Mouse (Mus musculus): ENCODE measurements around the gene Ptger1. TPM values are rescaled to one million over a fixed set of nuclear protein-coding genes. Genes with fewer than 3 reads are reported as not detected.

The Ptger1 gene
- polyA plus RNA-seq, 1 experiment from 2014 or later: 1.00 TPM

DNA sequence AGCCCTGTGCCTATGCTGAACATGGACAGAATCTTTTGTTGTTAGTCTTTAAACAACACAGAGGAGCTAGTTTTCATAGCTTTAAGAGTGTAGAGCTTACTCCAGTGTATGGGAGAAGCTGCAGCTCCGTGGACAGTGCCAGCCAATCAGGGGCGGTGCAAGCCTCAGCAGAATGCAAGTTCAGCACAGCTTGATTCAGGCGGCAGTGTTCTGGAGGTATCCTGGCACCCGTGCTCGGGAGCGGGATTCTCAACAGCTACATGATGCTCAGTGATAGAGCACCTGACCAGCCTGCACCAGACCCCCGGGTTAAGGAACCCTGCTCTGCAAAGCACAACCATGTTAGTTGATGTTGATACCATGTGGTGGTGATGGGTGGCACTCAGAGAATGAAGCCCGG lies 5.9 kb upstream of the Ptger1 start:
- Histone ChIP-seq H3K36me3 (no peaks in the 10 kb centered on the region), H3K9ac (replicated peaks) (peak overlapping the region; percentile 0; the same call in 1 of the 2 replicates), H3K4me1 (peaks cover 42% of the 10 kb centered on the region), H3K4me3 (replicated peaks) (no peak overlapping the region), H3K9me3 (replicated peaks) (no peaks in the 10 kb centered on the region), H3K4me2 (peak overlapping the region; percentile 29), H3K27me3 (replicated peaks) (no peaks in the 10 kb centered on the region), H3K27ac (replicated peaks) (peak overlapping the region; percentile 37)
- 7% methylated on average over 8 of the region's 8 CpGs for WGBS
- peak; percentile 47; the same call in 1 of the 2 replicates for ATAC-seq (ENCODE audit: low FRiP score)

DNA sequence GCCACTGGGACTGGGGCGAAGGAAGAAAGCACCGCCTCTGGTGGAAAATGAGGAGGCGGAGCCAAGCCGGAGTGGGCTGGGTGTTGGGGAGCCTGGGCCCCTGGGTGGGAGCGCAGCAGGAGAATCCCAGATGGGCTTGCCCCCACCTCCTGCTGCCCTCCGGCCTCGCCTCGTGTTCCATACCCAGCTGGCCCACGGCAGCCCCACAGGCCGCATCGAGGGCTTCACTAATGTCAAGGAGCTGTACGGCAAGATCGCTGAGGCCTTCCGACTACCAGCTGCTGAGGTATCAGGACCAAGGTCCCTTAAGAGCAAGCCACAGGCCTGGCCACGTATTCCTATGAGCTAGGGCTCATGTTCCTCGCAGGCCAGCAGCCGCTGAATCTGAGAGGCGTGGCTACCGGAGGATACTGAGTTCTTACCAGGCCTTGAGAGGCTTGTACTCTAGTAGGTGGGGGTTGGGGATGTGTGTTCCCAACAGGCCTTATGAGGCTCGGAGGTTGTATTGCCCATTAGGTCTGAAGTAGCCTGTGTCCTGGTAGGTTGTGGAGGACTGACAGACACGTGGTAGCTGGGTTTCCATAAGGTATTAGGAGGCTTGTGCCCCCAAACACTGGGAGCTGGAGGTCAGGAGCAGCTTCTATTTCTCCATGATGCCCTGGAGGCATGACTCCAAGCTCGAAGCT lies 5.3 kb upstream of the Ptger1 start:
- Histone ChIP-seq H3K36me3 (no peaks in the 10 kb centered on the region), H3K27ac (replicated peaks) (0 out of 2 replicates have a peak overlapping the region, but pooled peaks have one; percentile 37), H3K4me1 (peaks cover 45% of the 10 kb centered on the region), H3K27me3 (replicated peaks) (no peaks in the 10 kb centered on the region), H3K4me2 (peak overlapping the region; percentile 29), H3K9me3 (replicated peaks) (no peaks in the 10 kb centered on the region), H3K9ac (replicated peaks) (peak overlapping the region; percentile 0; the same call in 1 of the 2 replicates), H3K4me3 (replicated peaks) (no peak overlapping the region)
- no peak for ATAC-seq (ENCODE audit: low FRiP score)
- 22% methylated on average over 22 of the region's 22 CpGs for WGBS

DNA sequence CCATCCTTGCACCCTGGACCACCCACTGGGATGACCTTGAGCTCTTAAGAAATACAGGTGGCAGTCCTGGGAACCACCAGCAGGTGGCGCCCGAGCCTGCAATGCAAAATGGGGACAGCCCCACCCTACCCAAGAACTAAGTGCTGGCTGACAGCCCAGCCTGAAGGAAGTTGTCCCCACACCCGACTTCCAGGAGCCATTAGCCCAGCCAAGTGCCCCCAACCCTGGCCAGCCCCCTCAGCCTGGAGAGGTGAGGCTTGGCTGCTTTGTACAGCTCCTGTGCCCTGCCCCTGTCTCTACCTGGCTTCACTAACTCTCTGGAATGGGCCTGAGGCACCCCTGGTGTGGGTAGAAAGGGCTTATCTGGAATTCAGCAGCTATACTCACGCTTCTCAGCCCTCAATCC lies 4.1 kb upstream of the Ptger1 start:
- H3K27me3 ChIP-seq (replicated peaks): no peaks in the 10 kb centered on the region
- WGBS: 11% methylated on average over 4 of the region's 4 CpGs
- ATAC-seq (ENCODE audit: low FRiP score): 0 out of 2 replicates have a peak, but pooled peaks have one; percentile 26
- no peaks in the 10 kb centered on the region for H3K36me3 ChIP-seq
- 0 out of 2 replicates have a peak overlapping the region, but pooled peaks have one; percentile 6 for H3K9ac ChIP-seq (replicated peaks)
- H3K4me3 ChIP-seq (replicated peaks): no peak overlapping the region
- H3K4me2 ChIP-seq: 0 out of 2 replicates have a peak overlapping the region, but pooled peaks have one; percentile 3
- no peaks in the 10 kb centered on the region for H3K9me3 ChIP-seq (replicated peaks)
- H3K4me1 ChIP-seq: peaks cover 58% of the 10 kb centered on the region
- H3K27ac ChIP-seq (replicated peaks): peak overlapping the region; percentile 41; the same call in 1 of the 2 replicates

DNA sequence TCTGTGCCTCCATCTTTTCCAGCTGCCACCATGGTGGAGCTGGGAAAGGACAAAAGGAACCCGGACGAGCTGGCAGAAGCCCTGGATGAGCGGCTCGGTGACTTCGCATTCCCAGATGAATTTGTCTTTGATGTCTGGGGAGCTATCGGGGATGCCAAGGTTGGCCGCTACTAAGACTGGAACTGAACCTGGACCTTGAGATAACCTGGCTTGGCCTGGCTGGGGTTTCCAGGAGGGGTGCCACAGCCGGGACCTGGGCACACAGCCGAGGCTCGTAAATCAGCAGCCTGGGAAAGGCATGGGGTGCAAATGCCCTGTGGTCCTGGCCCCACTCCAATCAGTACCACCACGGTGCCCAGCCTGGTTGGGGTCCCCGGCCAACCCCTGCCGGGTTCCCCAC lies 2.4 kb upstream of the Ptger1 start:
- Histone ChIP-seq H3K4me1 (peaks cover 71% of the 10 kb centered on the region), H3K4me2 (no peak overlapping the region), H3K4me3 (replicated peaks) (no peak overlapping the region), H3K27me3 (replicated peaks) (no peaks in the 10 kb centered on the region), H3K9me3 (replicated peaks) (no peaks in the 10 kb centered on the region), H3K36me3 (peaks cover under 1% of the 10 kb centered on the region; the same call in 1 of the 2 replicates), H3K9ac (replicated peaks) (no peak overlapping the region), H3K27ac (replicated peaks) (no peak overlapping the region)
- WGBS: 82% methylated on average over 13 of the region's 13 CpGs
- ATAC-seq (ENCODE audit: low FRiP score): no peak

DNA sequence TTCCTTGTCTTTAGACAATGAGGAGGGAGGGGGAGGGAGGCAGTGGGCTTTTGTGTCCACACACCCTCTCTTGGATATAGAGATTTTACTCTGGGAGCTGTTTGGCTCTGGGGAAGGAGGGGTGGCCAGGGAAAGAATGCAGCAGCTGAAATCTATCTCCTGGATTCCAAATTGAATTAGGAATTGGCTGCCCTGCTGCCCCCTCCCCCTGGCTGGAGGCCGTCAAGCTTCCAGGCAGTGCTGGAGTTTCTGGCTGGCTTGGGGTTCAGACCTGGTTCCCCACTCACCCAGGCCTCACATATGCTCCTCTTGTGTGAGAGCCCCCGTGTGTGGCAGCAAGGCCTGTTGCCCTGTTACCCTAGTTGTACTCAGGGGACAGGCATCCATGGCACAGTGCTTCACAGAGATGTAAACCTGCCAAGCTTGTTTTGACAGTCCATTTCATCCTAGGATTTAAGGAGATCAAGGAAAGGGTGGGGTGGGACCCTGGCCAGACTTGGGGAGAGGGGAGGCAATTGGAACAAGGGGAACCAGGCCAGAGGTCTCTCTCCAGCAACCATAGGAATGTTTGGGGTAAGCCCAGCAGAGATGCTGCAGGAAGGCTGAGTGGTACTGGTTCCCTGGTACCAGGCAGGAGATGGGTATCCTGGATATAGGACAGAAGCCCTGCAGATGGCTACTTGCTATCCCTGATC lies 1.4 kb upstream of the Ptger1 start:
- Histone ChIP-seq H3K4me3 (replicated peaks) (no peak overlapping the region), H3K27ac (replicated peaks) (0 out of 2 replicates have a peak overlapping the region, but pooled peaks have one; percentile 9), H3K27me3 (replicated peaks) (no peaks in the 10 kb centered on the region), H3K36me3 (peaks cover 10% of the 10 kb centered on the region), H3K9ac (replicated peaks) (no peak overlapping the region), H3K9me3 (replicated peaks) (no peaks in the 10 kb centered on the region), H3K4me2 (no peak overlapping the region), H3K4me1 (peaks cover 67% of the 10 kb centered on the region)
- WGBS: 38% methylated on average over 2 of the region's 2 CpGs
- no peak for ATAC-seq (ENCODE audit: low FRiP score)

DNA sequence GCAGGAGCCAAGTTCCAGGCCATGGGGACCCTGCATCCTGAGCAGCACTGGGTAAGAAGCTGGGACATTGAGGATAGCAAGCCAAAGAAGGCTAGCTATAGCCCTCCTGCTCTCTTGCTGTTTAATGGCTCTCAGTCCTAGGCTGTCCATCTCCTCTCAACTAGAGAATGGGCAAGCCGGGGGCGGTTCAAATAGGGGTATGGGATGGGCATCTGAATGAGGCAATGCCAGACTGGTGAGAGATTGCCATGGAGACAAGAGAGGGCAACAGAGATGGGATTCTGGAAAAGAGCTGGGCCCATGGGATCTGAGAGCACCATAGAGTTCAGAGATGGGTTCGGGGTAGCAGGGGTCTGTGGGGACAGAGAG lies 372 bp downstream of the Ptger1 start:
- H3K27ac ChIP-seq (replicated peaks): no peak overlapping the region
- no peak overlapping the region for H3K9ac ChIP-seq (replicated peaks)

DNA sequence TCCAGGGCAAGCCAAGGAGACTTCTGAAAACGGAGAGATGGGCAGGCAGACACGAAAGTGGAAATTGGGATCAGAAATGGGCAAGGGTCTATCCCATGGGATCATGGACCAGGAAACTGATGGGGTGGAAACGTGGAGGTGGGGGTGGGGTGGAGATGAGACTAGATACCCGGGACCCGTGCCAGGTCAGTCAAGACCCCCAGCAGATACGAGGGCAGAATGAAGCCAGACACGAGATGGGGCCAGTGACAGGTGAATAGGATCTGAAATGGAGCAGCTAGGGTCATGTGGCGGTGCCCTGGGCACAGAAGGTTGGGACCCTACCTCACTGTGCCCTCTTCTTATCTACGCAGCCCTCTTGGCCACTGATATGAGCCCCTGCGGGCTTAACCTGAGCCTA lies 1.0 kb downstream of the Ptger1 start:
- Histone ChIP-seq H3K9ac (replicated peaks) (no peak overlapping the region), H3K4me2 (peak overlapping the region; percentile 62), H3K27me3 (replicated peaks) (no peaks in the 10 kb centered on the region), H3K9me3 (replicated peaks) (no peaks in the 10 kb centered on the region), H3K4me3 (replicated peaks) (no peak overlapping the region), H3K36me3 (peaks cover 35% of the 10 kb centered on the region), H3K4me1 (peaks cover 42% of the 10 kb centered on the region), H3K27ac (replicated peaks) (peak overlapping the region; percentile 72)
- 83% methylated on average over 10 of the region's 10 CpGs for WGBS
- ATAC-seq (ENCODE audit: low FRiP score): peak; percentile 0; the same call in 1 of the 2 replicates

More for the DNA sequence above, 372 bp downstream of the Ptger1 start:
- WGBS: 84% methylated on average over 3 of the region's 3 CpGs
- Histone ChIP-seq H3K4me2 (no peak overlapping the region), H3K36me3 (peaks cover 28% of the 10 kb centered on the region), H3K9me3 (replicated peaks) (no peaks in the 10 kb centered on the region), H3K4me1 (peaks cover 49% of the 10 kb centered on the region), H3K27me3 (replicated peaks) (no peaks in the 10 kb centered on the region), H3K4me3 (replicated peaks) (no peak overlapping the region)
- ATAC-seq (ENCODE audit: low FRiP score): no peak

DNA sequence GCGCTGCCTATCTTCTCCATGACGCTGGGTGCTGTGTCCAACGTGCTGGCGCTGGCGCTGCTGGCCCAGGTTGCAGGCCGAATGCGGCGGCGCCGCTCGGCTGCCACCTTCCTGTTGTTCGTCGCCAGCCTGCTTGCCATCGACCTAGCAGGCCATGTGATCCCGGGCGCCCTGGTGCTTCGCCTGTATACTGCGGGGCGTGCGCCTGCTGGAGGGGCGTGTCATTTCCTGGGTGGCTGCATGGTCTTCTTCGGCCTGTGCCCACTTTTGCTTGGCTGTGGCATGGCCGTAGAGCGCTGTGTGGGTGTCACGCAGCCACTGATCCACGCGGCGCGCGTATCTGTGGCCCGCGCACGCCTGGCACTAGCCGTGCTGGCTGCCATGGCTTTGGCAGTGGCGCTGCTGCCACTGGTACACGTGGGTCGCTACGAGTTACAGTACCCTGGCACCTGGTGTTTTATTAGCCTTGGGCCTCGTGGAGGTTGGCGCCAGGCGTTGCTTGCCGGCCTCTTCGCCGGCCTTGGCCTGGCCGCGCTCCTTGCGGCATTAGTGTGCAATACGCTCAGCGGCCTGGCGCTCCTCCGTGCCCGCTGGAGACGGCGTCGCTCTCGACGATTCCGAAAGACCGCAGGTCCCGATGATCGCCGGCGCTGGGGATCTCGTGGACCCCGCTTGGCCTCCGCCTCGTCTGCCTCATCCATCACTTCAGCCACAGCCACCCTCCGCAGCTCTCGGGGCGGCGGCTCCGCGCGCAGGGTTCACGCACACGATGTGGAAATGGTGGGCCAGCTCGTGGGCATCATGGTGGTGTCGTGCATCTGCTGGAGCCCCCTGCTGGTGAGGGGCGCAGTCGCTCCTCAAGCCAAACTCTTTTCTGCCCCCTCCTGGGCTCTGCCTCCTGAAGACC lies 1.8 kb downstream of the Ptger1 start:
- peak overlapping the region; percentile 62 for H3K4me2 ChIP-seq
- H3K4me3 ChIP-seq (replicated peaks): peak overlapping the region; percentile 37
- no peaks in the 10 kb centered on the region for H3K9me3 ChIP-seq (replicated peaks)
- WGBS: 21% methylated on average over 80 of the region's 80 CpGs
- H3K27me3 ChIP-seq (replicated peaks): no peaks in the 10 kb centered on the region
- peaks cover 42% of the 10 kb centered on the region for H3K36me3 ChIP-seq
- peak overlapping the region; percentile 72 for H3K27ac ChIP-seq (replicated peaks)
- H3K9ac ChIP-seq (replicated peaks): peak overlapping the region; percentile 51
- peaks cover 38% of the 10 kb centered on the region for H3K4me1 ChIP-seq
- peak; percentile 62 for ATAC-seq (ENCODE audit: low FRiP score)

DNA sequence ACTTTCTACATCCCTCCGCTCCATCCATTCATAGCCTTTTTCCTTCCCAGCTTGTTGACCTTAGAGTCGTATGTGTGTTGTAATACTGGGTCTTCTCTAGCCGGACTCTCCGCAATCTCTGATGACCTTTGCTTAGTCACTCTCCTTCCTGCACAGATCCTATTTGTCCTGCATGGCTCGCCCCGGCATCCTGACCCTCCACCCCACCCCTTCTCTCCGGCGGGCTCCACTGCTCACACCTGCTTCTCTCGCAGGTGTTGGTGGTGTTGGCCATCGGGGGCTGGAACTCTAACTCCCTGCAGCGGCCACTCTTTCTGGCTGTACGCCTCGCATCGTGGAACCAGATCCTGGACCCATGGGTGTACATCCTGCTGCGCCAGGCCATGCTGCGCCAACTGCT lies 2.5 kb downstream of the Ptger1 start:
- Histone ChIP-seq H3K27me3 (replicated peaks) (no peaks in the 10 kb centered on the region), H3K36me3 (peaks cover 48% of the 10 kb centered on the region), H3K4me3 (replicated peaks) (peak overlapping the region; percentile 37), H3K9me3 (replicated peaks) (no peaks in the 10 kb centered on the region), H3K4me1 (peaks cover 38% of the 10 kb centered on the region), H3K27ac (replicated peaks) (no peak overlapping the region), H3K4me2 (peak overlapping the region; percentile 62; the same call in 1 of the 2 replicates), H3K9ac (replicated peaks) (peak overlapping the region; percentile 51; the same call in 1 of the 2 replicates)
- ATAC-seq (ENCODE audit: low FRiP score): no peak
- 83% methylated on average over 16 of the region's 16 CpGs for whole genome bisulfite sequencing

DNA sequence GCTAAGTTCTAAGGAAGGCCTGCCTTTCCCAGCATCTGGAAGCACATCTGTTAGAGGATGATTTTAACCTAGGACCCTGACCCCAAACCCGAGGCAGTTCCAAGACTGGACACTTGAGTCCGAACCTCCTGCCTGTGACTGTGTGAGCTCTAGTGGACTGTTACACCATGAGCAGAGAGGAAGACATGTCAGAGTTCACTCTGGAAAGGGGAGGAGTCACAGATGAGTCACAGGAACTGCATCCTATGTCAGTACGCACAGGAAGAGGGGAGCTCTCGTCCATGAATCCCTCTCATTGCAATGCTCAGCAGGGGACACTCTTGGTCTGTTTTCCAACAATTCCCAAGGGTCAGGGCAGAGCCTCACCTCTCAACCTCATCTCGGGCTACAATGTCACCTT lies 6.5 kb downstream of the Ptger1 start:
- peaks cover 77% of the 10 kb centered on the region for H3K36me3 ChIP-seq
- peaks cover 9% of the 10 kb centered on the region for H3K4me1 ChIP-seq
- H3K4me3 ChIP-seq (replicated peaks): no peak overlapping the region
- ATAC-seq (ENCODE audit: low FRiP score): no peak
- H3K27ac ChIP-seq (replicated peaks): no peak overlapping the region
- no peaks in the 10 kb centered on the region for H3K27me3 ChIP-seq (replicated peaks)
- H3K9me3 ChIP-seq (replicated peaks): no peaks in the 10 kb centered on the region
- WGBS: 70% methylated on average over 5 of the region's 5 CpGs
- H3K4me2 ChIP-seq: no peak overlapping the region
- H3K9ac ChIP-seq (replicated peaks): no peak overlapping the region

DNA sequence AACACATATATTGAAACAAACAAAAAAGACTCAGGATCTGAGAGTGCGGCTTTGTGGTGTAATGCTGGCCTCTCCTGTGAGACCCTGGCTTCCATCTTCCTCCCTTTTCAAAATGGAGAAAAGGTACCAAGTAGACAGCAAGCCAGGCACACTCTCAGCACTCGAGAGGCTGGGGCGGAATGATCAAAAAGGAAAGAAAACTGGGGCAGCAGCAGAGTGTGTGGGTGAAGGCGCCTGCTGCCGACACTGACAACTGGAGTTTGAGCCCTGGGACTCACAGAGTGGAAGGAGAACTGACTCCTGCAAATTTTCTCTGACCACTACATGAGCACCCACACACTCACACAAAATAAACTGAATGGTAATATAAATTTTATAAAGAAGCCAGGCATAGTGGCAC lies 8.0 kb downstream of the Ptger1 start:
- Histone ChIP-seq H3K9me3 (replicated peaks) (no peaks in the 10 kb centered on the region), H3K27me3 (replicated peaks) (no peaks in the 10 kb centered on the region), H3K4me1 (no peaks in the 10 kb centered on the region), H3K4me3 (replicated peaks) (no peak overlapping the region), H3K4me2 (no peak overlapping the region), H3K36me3 (peaks cover 88% of the 10 kb centered on the region), H3K27ac (replicated peaks) (no peak overlapping the region), H3K9ac (replicated peaks) (no peak overlapping the region)
- ATAC-seq (ENCODE audit: low FRiP score): no peak
- WGBS: 91% methylated on average over 5 of the region's 5 CpGs

All from neural tube, embryonic 15.5 days (tissue).